Comparison of ENCODE assay signal across 8 mouse cellular contexts in genomic region chr2:57115181-57115863, GRCm38 (mm10). TPM values are rescaled to one million over a fixed set of nuclear protein-coding genes. Genes with fewer than 3 reads are reported as not detected.
DNase-seq lines count a peak whose midpoint lies in the region; ATAC-seq and TF ChIP-seq lines count a peak whose summit lies in the region.

No protein-coding gene starts in this region.

- no peak for TF ChIP-seq POLR2A in heart, adult 2 months (IDR thresholded peaks at IDR 0.05; ENCODE audit: insufficient read depth, low read depth, low read length)
- no peak for TF ChIP-seq POLR2A in embryonic fibroblast, embryonic 13.5 days (IDR thresholded peaks at IDR 0.05; ENCODE audit: low read depth, low read length)

- peak overlapping the region; percentile 98 for H3K4me2 ChIP-seq in limb, embryonic 12.5 days
- peak overlapping the region; percentile 99 for H3K4me2 ChIP-seq in neural tube, embryonic 15.5 days

- H3K79me2 ChIP-seq in heart, adult 2 months (replicated peaks; ENCODE audit: control insufficient read depth, insufficient read depth, low read length), result no peaks in the 10 kb centered on the region

- no peaks in the 10 kb centered on the region for H3K9me3 ChIP-seq in E14TG2a.4 (ENCODE audit: low read length)
- H3K9me3 ChIP-seq in limb, embryonic 12.5 days, result no peaks in the 10 kb centered on the region
- no peaks in the 10 kb centered on the region for H3K9me3 ChIP-seq in neural tube, embryonic 15.5 days (replicated peaks)

- H3K4me3 ChIP-seq in heart, adult 2 months, result peak overlapping the region; percentile 73
- H3K4me3 ChIP-seq in E14TG2a.4 (replicated peaks; ENCODE audit: low read length), result peak overlapping the region; percentile 89
- peak overlapping the region; percentile 54 for H3K4me3 ChIP-seq in embryonic fibroblast, embryonic 13.5 days (ENCODE audit: insufficient read depth, low read length)
- H3K4me3 ChIP-seq in limb, embryonic 12.5 days (replicated peaks), result peak overlapping the region; percentile 86
- H3K4me3 ChIP-seq in neural tube, embryonic 15.5 days (replicated peaks), result peak overlapping the region; percentile 81

- WGBS in heart, adult 2 months, result under 1% methylated on average over 25 of the region's 25 CpGs
- under 1% methylated on average over 25 of the region's 25 CpGs for WGBS in limb, embryonic 12.5 days
- under 1% methylated on average over 25 of the region's 25 CpGs for WGBS in neural tube, embryonic 15.5 days

- no peak for TF ChIP-seq CTCF in heart, adult 2 months (IDR thresholded peaks at IDR 0.05)
- TF ChIP-seq CTCF in E14TG2a.4 (conservative IDR thresholded peaks at IDR 0.05; ENCODE audit: low read length), result no peak
- TF ChIP-seq CTCF in embryonic fibroblast, embryonic 13.5 days (IDR thresholded peaks at IDR 0.05; ENCODE audit: borderline replicate concordance, insufficient read depth, low read length), result no peak

- H3K36me3 ChIP-seq in heart, adult 2 months (ENCODE audit: control insufficient read depth, insufficient read depth, low read length), result no peaks in the 10 kb centered on the region
- H3K36me3 ChIP-seq in E14TG2a.4 (ENCODE audit: insufficient read depth, low read length), result no peaks in the 10 kb centered on the region
- H3K36me3 ChIP-seq in limb, embryonic 12.5 days, result no peaks in the 10 kb centered on the region
- no peaks in the 10 kb centered on the region for H3K36me3 ChIP-seq in neural tube, embryonic 15.5 days

- H3K27me3 ChIP-seq in heart, adult 2 months (ENCODE audit: control insufficient read depth, insufficient read depth, low read length), result peaks cover 12% of the 10 kb centered on the region
- H3K27me3 ChIP-seq in E14TG2a.4 (ENCODE audit: insufficient read depth, low read length), result peaks cover 67% of the 10 kb centered on the region
- H3K27me3 ChIP-seq in limb, embryonic 12.5 days, result peaks cover 39% of the 10 kb centered on the region
- H3K27me3 ChIP-seq in neural tube, embryonic 15.5 days (replicated peaks), result peaks cover 49% of the 10 kb centered on the region

- no peak for TF ChIP-seq EP300 in heart, adult 2 months (IDR thresholded peaks at IDR 0.05; ENCODE audit: insufficient read depth, low read depth, low read length)

- H3K9ac ChIP-seq in heart, adult 2 months (ENCODE audit: low read depth, low read length), result peak overlapping the region; percentile 83
- H3K9ac ChIP-seq in limb, embryonic 12.5 days (replicated peaks), result peak overlapping the region; percentile 62
- peak overlapping the region; percentile 50 for H3K9ac ChIP-seq in neural tube, embryonic 15.5 days (replicated peaks)

- 0 out of 2 replicates have a peak, but pooled peaks have one; percentile 2 for ATAC-seq in limb, embryonic 12.5 days (ENCODE audit: insufficient number of reproducible peaks, insufficient read depth, low FRiP score, low TSS enrichment, low read depth)
- peak; percentile 4; the same call in 1 of the 2 replicates for ATAC-seq in neural tube, embryonic 15.5 days (ENCODE audit: low FRiP score)

- DNase-seq in heart, adult 2 months, result peak in 1 of 2 experiments; percentile 32
- no peak for DNase-seq in heart, adult 11 months
- no peak for DNase-seq in thymus, postnatal 25 days
- DNase-seq in urinary bladder, adult 18-20 months (ENCODE audit: low spot score in 2 of 2), result no peak

- H3K27ac ChIP-seq in heart, adult 2 months, result peak overlapping the region; percentile 98
- no peak overlapping the region for H3K27ac ChIP-seq in embryonic fibroblast, embryonic 13.5 days (ENCODE audit: insufficient read depth, low read length)
- no peak overlapping the region; the same call in 1 of the 2 replicates for H3K27ac ChIP-seq in limb, embryonic 12.5 days
- 0 out of 2 replicates have a peak overlapping the region, but pooled peaks have one; percentile 28 for H3K27ac ChIP-seq in neural tube, embryonic 15.5 days (replicated peaks)

- intact Hi-C loops in heart, adult 2 months (cut with DNase I), result loop anchor here (10.0 kb wide), 2 partner anchors 119 to 259 kb away; partner anchors contain the start of gene Gpd2

- no peaks in the 10 kb centered on the region; the same call in 1 of the 2 replicates for H3K4me1 ChIP-seq in heart, adult 2 months (ENCODE audit: control insufficient read depth, insufficient read depth, low read length)
- H3K4me1 ChIP-seq in E14TG2a.4 (replicated peaks; ENCODE audit: low read depth, low read length), result peaks cover 55% of the 10 kb centered on the region
- H3K4me1 ChIP-seq in embryonic fibroblast, embryonic 13.5 days (ENCODE audit: control insufficient read depth, insufficient read depth, low read length), result no peaks in the 10 kb centered on the region
- peaks cover 31% of the 10 kb centered on the region for H3K4me1 ChIP-seq in limb, embryonic 12.5 days (replicated peaks)
- H3K4me1 ChIP-seq in neural tube, embryonic 15.5 days, result peaks cover 55% of the 10 kb centered on the region

RNA-seq across cellular contexts. Expression of gene Nr4a2, which starts 8.5 kb away (rescaled TPM):
- 1 to 10 TPM; 1.0 to 2.6 TPM for total RNA-seq in heart, adult 2 months (2021)
- 1.1 and 1.5 TPM in 2 replicates for polyA plus RNA-seq in heart, adult 2 months (2012; rRNA removed)
- polyA plus RNA-seq in embryonic fibroblast, embryonic 13.5 days (2011; ENCODE audit: insufficient read length, low read depth, missing spikeins), result 5.7 and 8.1 TPM in 2 replicates
- 7.0 and 7.9 TPM in 2 replicates for polyA plus RNA-seq in limb, embryonic 12.5 days (2016; fragmentation: Nextera tagmentation; extraction: Ambion mirVana)
- 16.8 and 21.0 TPM in 2 replicates for polyA plus RNA-seq in neural tube, embryonic 15.5 days (2015; fragmentation: Nextera tagmentation; extraction: Ambion mirVana)

Comparison
In these comparisons a context has a peak if more than half of its experiments do, and no peak if none do; other contexts are left out.
1. H3K27ac ChIP-seq: peak in heart, adult 2 months (single experiment) and neural tube, embryonic 15.5 days (single experiment); none in embryonic fibroblast, embryonic 13.5 days (single experiment) and limb, embryonic 12.5 days (single experiment).
2. Peak in every context shown above with its lines, with median percentiles within 50 percentile points of each other: H3K4me3 ChIP-seq and H3K9ac ChIP-seq.